Mouse (Mus musculus): ENCODE measurements at regions not wholly inside any gene's neighbourhood (a gene's known extent, or its start where the extent isn't known, plus 50 kb on each side); places are given as distances from the start of the nearest gene placed in this dataset.
A peak's percentile ranks its signal among the peaks of the same experiment; 100 is the strongest.

GRCm38 (mm10) chr10:109486917-109487604, 476.3 kb upstream of the Syt1 start:
- DNase-seq (ENCODE audit: extremely low spot score, low read depth, low spot score), result no peak

- DNase-seq (ENCODE audit: extremely low spot score, low read depth, low spot score), result no peak
Measured at GRCm38 (mm10) chr10:109480551-109480950, 469.8 kb upstream of the Syt1 start.

GRCm38 (mm10) chr10:109479941-109480340, 469.2 kb upstream of the Syt1 start:
- no peak for DNase-seq (ENCODE audit: extremely low spot score, low read depth, low spot score)

GRCm38 (mm10) chr10:109466516-109466915, 455.7 kb upstream of the Syt1 start:
- DNase-seq (ENCODE audit: extremely low spot score, low read depth, low spot score), result no peak

GRCm38 (mm10) chr10:109431112-109431511, 420.3 kb upstream of the Syt1 start:
- no peak for DNase-seq (ENCODE audit: extremely low spot score, low read depth, low spot score)

- no peak for DNase-seq (ENCODE audit: extremely low spot score, low read depth, low spot score)
Measured at GRCm38 (mm10) chr10:109427878-109428277, 417.1 kb upstream of the Syt1 start.

GRCm38 (mm10) chr10:109407011-109407410, 396.2 kb upstream of the Syt1 start:
- no peak for DNase-seq (ENCODE audit: extremely low spot score, low read depth, low spot score)

GRCm38 (mm10) chr10:109405116-109405685, 394.4 kb upstream of the Syt1 start:
- DNase-seq (ENCODE audit: extremely low spot score, low read depth, low spot score), result no peak

GRCm38 (mm10) chr10:109383758-109384157, 373.0 kb upstream of the Syt1 start:
- DNase-seq (ENCODE audit: extremely low spot score, low read depth, low spot score), result peak; percentile 26

- no peak for DNase-seq (ENCODE audit: extremely low spot score, low read depth, low spot score)
Measured at GRCm38 (mm10) chr10:109378846-109379245, 368.1 kb upstream of the Syt1 start.

- DNase-seq (ENCODE audit: extremely low spot score, low read depth, low spot score), result no peak
Measured at GRCm38 (mm10) chr10:109360161-109360560, 349.4 kb upstream of the Syt1 start.

GRCm38 (mm10) chr10:109358812-109359211, 348.0 kb upstream of the Syt1 start:
- no peak for DNase-seq (ENCODE audit: extremely low spot score, low read depth, low spot score)

GRCm38 (mm10) chr10:109332846-109333386, 322.1 kb upstream of the Syt1 start:
- no peak for DNase-seq (ENCODE audit: extremely low spot score, low read depth, low spot score)

GRCm38 (mm10) chr10:109309286-109309685, 298.5 kb upstream of the Syt1 start:
- DNase-seq (ENCODE audit: extremely low spot score, low read depth, low spot score), result no peak

GRCm38 (mm10) chr10:109300199-109300598, 289.4 kb upstream of the Syt1 start:
- no peak for DNase-seq (ENCODE audit: extremely low spot score, low read depth, low spot score)

GRCm38 (mm10) chr10:109299785-109300184, 289.0 kb upstream of the Syt1 start:
- no peak for DNase-seq (ENCODE audit: extremely low spot score, low read depth, low spot score)

GRCm38 (mm10) chr10:109283348-109283747, 272.6 kb upstream of the Syt1 start:
- DNase-seq (ENCODE audit: extremely low spot score, low read depth, low spot score), result no peak

GRCm38 (mm10) chr10:109249781-109250180, 239.0 kb upstream of the Syt1 start:
- no peak for DNase-seq (ENCODE audit: extremely low spot score, low read depth, low spot score)

- no peak for DNase-seq (ENCODE audit: extremely low spot score, low read depth, low spot score)
Measured at GRCm38 (mm10) chr10:109246328-109246727, 235.5 kb upstream of the Syt1 start.

- DNase-seq (ENCODE audit: extremely low spot score, low read depth, low spot score), result no peak
Measured at GRCm38 (mm10) chr10:109237026-109237425, 226.2 kb upstream of the Syt1 start.

- no peak for DNase-seq (ENCODE audit: extremely low spot score, low read depth, low spot score)
Measured at GRCm38 (mm10) chr10:109226989-109227388, 216.2 kb upstream of the Syt1 start.

- DNase-seq (ENCODE audit: extremely low spot score, low read depth, low spot score), result no peak
Measured at GRCm38 (mm10) chr10:109188761-109189503, 178.2 kb upstream of the Syt1 start.

Data from hindlimb bud, embryonic 11.5 days (tissue).